In genomic region chr11:5099576-5100183, GRCm38 (mm10) we compare ENCODE assay signal across 8 mouse cellular contexts. TPM values are rescaled to one million over a fixed set of nuclear protein-coding genes. Genes with fewer than 3 reads are reported as not detected.
DNase-seq lines count a peak whose midpoint lies in the region; ATAC-seq lines count a peak whose summit lies in the region.

No protein-coding gene starts in this region.

- peak; percentile 71 for DNase-seq in WW6 (ENCODE audit: low read depth, low spot score)
- peak; percentile 67 to 76 for DNase-seq in gastrocnemius, adult 8-10 months (ENCODE audit: low spot score in 2 of 2)
- DNase-seq in hindlimb bud, embryonic 11.5 days (ENCODE audit: extremely low spot score, low read depth, low spot score), result peak; percentile 64
- peak; percentile 66 to 73 for DNase-seq in left cerebral cortex, adult 8-10 months (ENCODE audit: low spot score in 2 of 2)
- peak; percentile 85 for DNase-seq in right cerebral cortex, adult 18-20 months
- peak; percentile 88 for DNase-seq in urinary bladder, postnatal 14 days (ENCODE audit: low spot score)

- ATAC-seq in common myeloid progenitor, adult 5-6 weeks (replicated peaks; ENCODE audit: low read depth, poor library complexity, severe bottlenecking), result peak; percentile 70
- peak; percentile 61 for ATAC-seq in megakaryocyte, adult 5-6 weeks (ENCODE audit: poor library complexity, severe bottlenecking)

RNA-seq across cellular contexts. Expression of gene Ewsr1, which starts 0.6 kb away (rescaled TPM):
- 525 and 659 TPM in 2 replicates for total RNA-seq in common myeloid progenitor, adult 5-6 weeks (2017)
- total RNA-seq in gastrocnemius, adult 8-10 months (2022), result 10 to 100 TPM; 55.1 to 68.1 (median 64.3) TPM
- total RNA-seq in left cerebral cortex, adult 8-10 months (2022), result 100 to 1,000 TPM; 291 to 340 (median 310) TPM
- 129 and 153 TPM in 2 replicates for total RNA-seq in megakaryocyte, adult 5-6 weeks (2015)
- total RNA-seq in megakaryocyte, adult 5-6 weeks (2017), result 326 and 348 TPM in 2 replicates

RNA-seq across cellular contexts. Expression of gene Rhbdd3, which starts 1.0 kb away (rescaled TPM):
- 17.7 and 24.4 TPM in 2 replicates for total RNA-seq in common myeloid progenitor, adult 5-6 weeks (2017)
- total RNA-seq in gastrocnemius, adult 8-10 months (2022), result 10 to 100 TPM; 33.1 to 43.7 (median 34.2) TPM
- 10 to 100 TPM; 20.1 to 26.8 (median 22.0) TPM for total RNA-seq in left cerebral cortex, adult 8-10 months (2022)
- 2.6 and 6.0 TPM in 2 replicates for total RNA-seq in megakaryocyte, adult 5-6 weeks (2015)
- 11.5 and 14.5 TPM in 2 replicates for total RNA-seq in megakaryocyte, adult 5-6 weeks (2017)

RNA-seq across cellular contexts. Expression of gene Gas2l1, which starts 34.6 kb away (rescaled TPM):
- total RNA-seq in common myeloid progenitor, adult 5-6 weeks (2017), result 1.3 TPM in 1 of 2 replicates, not detected in the other
- 1 to 10 TPM; 2.4 to 3.8 (median 3.1) TPM for total RNA-seq in gastrocnemius, adult 8-10 months (2022)
- total RNA-seq in left cerebral cortex, adult 8-10 months (2022), result 10 to 100 TPM; 71.8 to 78.4 (median 75.3) TPM
- total RNA-seq in megakaryocyte, adult 5-6 weeks (2015), result 1.5 and 2.4 TPM in 2 replicates
- 0.89 and 1.1 TPM in 2 replicates for total RNA-seq in megakaryocyte, adult 5-6 weeks (2017)

RNA-seq across cellular contexts. Expression of gene Rasl10a, which starts 41.8 kb away (rescaled TPM):
- not detected in 2 replicates for total RNA-seq in common myeloid progenitor, adult 5-6 weeks (2017)
- not detected for total RNA-seq in gastrocnemius, adult 8-10 months (2022)
- total RNA-seq in left cerebral cortex, adult 8-10 months (2022), result 10 to 100 TPM; 49.0 to 60.5 (median 53.2) TPM
- not detected in 2 replicates for total RNA-seq in megakaryocyte, adult 5-6 weeks (2015)
- total RNA-seq in megakaryocyte, adult 5-6 weeks (2017), result not detected in 2 replicates

RNA-seq across cellular contexts. Expression of gene Emid1, which starts 52.4 kb away (rescaled TPM):
- 11.0 and 20.0 TPM in 2 replicates for total RNA-seq in common myeloid progenitor, adult 5-6 weeks (2017)
- 1 to 10 TPM; 5.5 to 9.6 (median 8.4) TPM for total RNA-seq in gastrocnemius, adult 8-10 months (2022)
- total RNA-seq in left cerebral cortex, adult 8-10 months (2022), result 1 to 10 TPM; 4.0 to 7.2 (median 5.3) TPM
- 0.85 and 2.7 TPM in 2 replicates for total RNA-seq in megakaryocyte, adult 5-6 weeks (2015)
- 1.6 and 1.7 TPM in 2 replicates for total RNA-seq in megakaryocyte, adult 5-6 weeks (2017)

Comparison
In these comparisons a context has a peak if more than half of its experiments do, and no peak if none do; other contexts are left out.
1. Peak in every context shown above with its lines: DNase-seq and ATAC-seq.
2. RNA of gene Gas2l1, which starts 34.6 kb away (total RNA-seq): 71.8 to 78.4 TPM in left cerebral cortex, adult 8-10 months; 2.4 to 3.8 TPM in gastrocnemius, adult 8-10 months, 0.89 to 2.4 TPM in megakaryocyte, adult 5-6 weeks and 1.3 TPM in common myeloid progenitor, adult 5-6 weeks; every median in the first group is over 10 times any median in the second.